Comparison of ENCODE assay signal across 8 mouse cellular contexts in the genomic region with DNA sequence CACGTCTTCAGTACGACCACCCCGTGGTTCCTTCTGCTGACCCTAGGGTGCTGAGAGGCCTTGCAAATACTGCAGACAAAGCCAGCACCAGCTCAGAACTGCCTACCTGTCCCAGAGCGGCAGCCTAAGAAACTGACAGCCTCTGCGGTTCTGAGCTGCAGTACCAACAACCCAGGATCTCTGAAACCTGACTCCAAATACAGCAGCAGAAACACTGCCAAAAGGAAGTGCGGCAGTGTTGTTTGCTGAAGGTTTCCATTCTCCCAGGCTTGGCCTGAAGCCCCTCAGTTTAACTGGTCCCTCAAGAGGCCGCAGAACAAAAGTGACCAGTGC. TPM values are rescaled to one million over a fixed set of nuclear protein-coding genes. Genes with fewer than 3 reads are reported as not detected.
DNase-seq lines count a peak whose midpoint lies in the region; ATAC-seq lines count a peak whose summit lies in the region.

No protein-coding gene starts in this region.

- peaks cover 41% of the 10 kb centered on the region for H3K4me1 ChIP-seq in heart, embryonic 16.5 days (ENCODE audit: control insufficient read depth, insufficient read depth, low read length)
- H3K4me1 ChIP-seq in midbrain, embryonic 14.5 days (ENCODE audit: control insufficient read depth, insufficient read depth, low read length): peaks cover 49% of the 10 kb centered on the region

- DNase-seq in gastrocnemius, postnatal 25 days: peak; percentile 27
- DNase-seq in gastrocnemius, postnatal 36 days: no peak
- peak; percentile 72 for DNase-seq in cerebellum, adult 9-11 months
- peak; percentile 37 for DNase-seq in kidney, postnatal 14 days
- DNase-seq in midbrain, embryonic 14.5 days: peak; percentile 17
- no peak for DNase-seq in retina, postnatal 1 day

- ATAC-seq in heart, embryonic 16.5 days (replicated peaks; ENCODE audit: extremely low read depth, insufficient read depth, low FRiP score): no peak
- no peak for ATAC-seq in midbrain, embryonic 14.5 days (ENCODE audit: low FRiP score, low TSS enrichment)
- ATAC-seq in erythroid progenitor cell, adult 5-6 weeks (replicated peaks; ENCODE audit: low FRiP score, poor library complexity, severe bottlenecking): no peak

- no peaks in the 10 kb centered on the region for H3K27me3 ChIP-seq in heart, embryonic 16.5 days (ENCODE audit: control insufficient read depth, insufficient read depth, low read length)
- no peaks in the 10 kb centered on the region for H3K27me3 ChIP-seq in midbrain, embryonic 14.5 days (ENCODE audit: control insufficient read depth, insufficient read depth, low read length)

- 19% methylated on average over 7 of the region's 7 CpGs for WGBS in heart, embryonic 16.5 days
- 34% methylated on average over 7 of the region's 7 CpGs for WGBS in midbrain, embryonic 14.5 days

- H3K27ac ChIP-seq in heart, embryonic 16.5 days (ENCODE audit: low read length): peak overlapping the region; percentile 84
- no peak overlapping the region for H3K27ac ChIP-seq in midbrain, embryonic 14.5 days (replicated peaks; ENCODE audit: low read depth, low read length)

- H3K9me3 ChIP-seq in heart, embryonic 16.5 days (replicated peaks; ENCODE audit: control insufficient read depth, low read length): no peaks in the 10 kb centered on the region
- H3K9me3 ChIP-seq in midbrain, embryonic 14.5 days (ENCODE audit: control insufficient read depth, low read length): no peaks in the 10 kb centered on the region

- no peaks in the 10 kb centered on the region for H3K36me3 ChIP-seq in heart, embryonic 16.5 days (ENCODE audit: control insufficient read depth, insufficient read depth)
- 0 out of 2 replicates have a peak, but pooled peaks cover 4% of the 10 kb centered on the region for H3K36me3 ChIP-seq in midbrain, embryonic 14.5 days (ENCODE audit: control insufficient read depth, insufficient read depth, low read length)

- peak overlapping the region; percentile 78 for H3K4me3 ChIP-seq in heart, embryonic 16.5 days (ENCODE audit: low read length)
- peak overlapping the region; percentile 78 for H3K4me3 ChIP-seq in midbrain, embryonic 14.5 days (replicated peaks; ENCODE audit: low read depth, low read length)

- intact Hi-C loops in gastrocnemius, postnatal 36 days (cut with DNase I): no loop called here

- H3K9ac ChIP-seq in heart, embryonic 16.5 days (ENCODE audit: low read length): peak overlapping the region; percentile 83
- peak overlapping the region; percentile 90 for H3K9ac ChIP-seq in midbrain, embryonic 14.5 days (replicated peaks; ENCODE audit: low read length)

- H3K4me2 ChIP-seq in heart, embryonic 16.5 days (ENCODE audit: low read depth, low read length): peak overlapping the region; percentile 70
- peak overlapping the region; percentile 95 for H3K4me2 ChIP-seq in midbrain, embryonic 14.5 days (ENCODE audit: low read length)

RNA-seq across cellular contexts. Expression of a gene that starts 1.3 kb away (rescaled TPM):
- total RNA-seq in gastrocnemius, postnatal 25 days (2021): 10 to 100 TPM; 43.0 to 43.1 TPM
- 10 to 100 TPM; 39.3 to 47.4 TPM for total RNA-seq in gastrocnemius, postnatal 36 days (2021)
- 14.0 and 17.5 TPM in 2 replicates for polyA plus RNA-seq in heart, embryonic 16.5 days (2015; fragmentation: Nextera tagmentation; extraction: Ambion mirVana)
- polyA plus RNA-seq in midbrain, embryonic 14.5 days (2014; fragmentation: Nextera tagmentation; extraction: Ambion mirVana): 21.8 and 25.3 TPM in 2 replicates
- total RNA-seq in erythroid progenitor cell, adult 5-6 weeks (2015; ENCODE audit: low replicate concordance): 2.2 and 5.4 TPM in 2 replicates
- 1.8 TPM in 1 of 2 replicates, not detected in the other for total RNA-seq in erythroid progenitor cell, adult 5-6 weeks (2017; ENCODE audit: low replicate concordance)

RNA-seq across cellular contexts. Expression of a gene that starts 3.6 kb away (rescaled TPM):
- total RNA-seq in gastrocnemius, postnatal 25 days (2021): 10 to 100 TPM; 51.2 to 62.2 TPM
- total RNA-seq in gastrocnemius, postnatal 36 days (2021): 10 to 100 TPM; 59.3 to 70.8 TPM
- polyA plus RNA-seq in heart, embryonic 16.5 days (2015; fragmentation: Nextera tagmentation; extraction: Ambion mirVana): 30.8 and 32.6 TPM in 2 replicates
- polyA plus RNA-seq in midbrain, embryonic 14.5 days (2014; fragmentation: Nextera tagmentation; extraction: Ambion mirVana): 78.4 and 79.3 TPM in 2 replicates
- 6.7 and 8.6 TPM in 2 replicates for total RNA-seq in erythroid progenitor cell, adult 5-6 weeks (2015; ENCODE audit: low replicate concordance)
- total RNA-seq in erythroid progenitor cell, adult 5-6 weeks (2017; ENCODE audit: low replicate concordance): 4.0 and 5.4 TPM in 2 replicates

Comparison
In these comparisons a context has a peak if more than half of its experiments do, and no peak if none do; other contexts are left out.
1. DNase-seq: peak in gastrocnemius, postnatal 25 days (single experiment), cerebellum, adult 9-11 months (single experiment), kidney, postnatal 14 days (single experiment) and midbrain, embryonic 14.5 days (single experiment); none in gastrocnemius, postnatal 36 days (0 of 2) and retina, postnatal 1 day (single experiment).
2. RNA of a gene that starts 1.3 kb away (total RNA-seq): 39.3 to 47.4 TPM in gastrocnemius, postnatal 36 days and 43.0 to 43.1 TPM in gastrocnemius, postnatal 25 days; 1.8 to 5.4 TPM in erythroid progenitor cell, adult 5-6 weeks; every median in the first group is over 4 times any median in the second.
3. RNA of a gene that starts 3.6 kb away (total RNA-seq): 59.3 to 70.8 TPM in gastrocnemius, postnatal 36 days and 51.2 to 62.2 TPM in gastrocnemius, postnatal 25 days; 4.0 to 8.6 TPM in erythroid progenitor cell, adult 5-6 weeks; every median in the first group is over 4 times any median in the second.